Mouse (Mus musculus) forebrain, embryonic 14.5 days (tissue): Measurements from ENCODE around the gene Foxp1. TPM values are rescaled to one million over a fixed set of nuclear protein-coding genes. Genes with fewer than 3 reads are reported as not detected.

ENCODE experiments used
- ATAC-seq: fragments of 200-750 bp; cut with Nextera tagmentation; 2 replicates; pipeline ENCODE4 v1.8.0; 2017; ENCODE audit warnings: mild to moderate bottlenecking, moderate library complexity
- DNase-seq: peaks from one replicate; pipeline ENCODE4 v3.0.0-alpha.2; 2015; ENCODE audit warnings: low spot score
- H3K27ac ChIP-seq: fragments of 300-500 bp; sonication (generic); 2 replicates; pipeline ENCODE4 v1.5.1; 2014; ENCODE audit warnings: low read depth, mild to moderate bottlenecking, control low read depth, low read length, moderate library complexity
- H3K27me3 ChIP-seq: fragments of 300-500 bp; sonication (generic); replicated peaks from 2 replicates; pipeline ENCODE4 v1.6.1; 2014; ENCODE audit warnings: low read length, control low read depth, mixed read lengths; ENCODE audit not compliant: control insufficient read depth, insufficient read depth
- H3K36me3 ChIP-seq: fragments of 300-500 bp; sonication (generic); 2 replicates; pipeline ENCODE4 v1.6.1; 2014; ENCODE audit warnings: low read length, control low read depth; ENCODE audit not compliant: control insufficient read depth, insufficient read depth
- H3K4me1 ChIP-seq: fragments of 300-500 bp; sonication (generic); 2 replicates; pipeline ENCODE4 v1.6.1; 2014; ENCODE audit warnings: antibody characterized with exemption, low read length, control low read depth; ENCODE audit not compliant: control insufficient read depth, insufficient read depth
- H3K4me2 ChIP-seq: fragments of 300-500 bp; sonication (generic); 2 replicates; pipeline ENCODE4 v1.6.1; 2014; ENCODE audit warnings: mild to moderate bottlenecking, control low read depth, low read length
- H3K4me3 ChIP-seq: fragments of 300-500 bp; sonication (generic); 2 replicates; pipeline ENCODE4 v1.5.1; 2014; ENCODE audit warnings: low read depth, low read length, control low read depth
- H3K9ac ChIP-seq: fragments of 300-500 bp; sonication (generic); 2 replicates; pipeline ENCODE4 v1.6.1; 2014; ENCODE audit warnings: mild to moderate bottlenecking, low read length, control low read depth, moderate library complexity
- H3K9me3 ChIP-seq: fragments of 300-500 bp; sonication (generic); replicated peaks from 2 replicates; pipeline ENCODE4 v1.6.1; 2016; ENCODE audit warnings: low read length, control low read depth, mixed read lengths; ENCODE audit not compliant: control insufficient read depth
- WGBS: fragments of 180-500 bp; shearing (Covaris S2); extraction: QIAGEN DNeasy Blood & Tissue Kit; methylation state at CpG from one replicate; pipeline ENCODE4 v1.1.7; 2014; 5-methylcytosine and 5-hydroxymethylcytosine counted together
- polyA plus RNA-seq: library from polyadenylated mRNA; unstranded; fragments of >200 nt; fragmentation: Nextera tagmentation; extraction: Ambion mirVana; gene quantifications from 2 replicates; pipeline ENCODE4 v1.2.1, GENCODE M21; 2014

The Foxp1 gene
- polyA plus RNA-seq, 1 experiment from 2014 or later, result 63.3 TPM

DNA sequence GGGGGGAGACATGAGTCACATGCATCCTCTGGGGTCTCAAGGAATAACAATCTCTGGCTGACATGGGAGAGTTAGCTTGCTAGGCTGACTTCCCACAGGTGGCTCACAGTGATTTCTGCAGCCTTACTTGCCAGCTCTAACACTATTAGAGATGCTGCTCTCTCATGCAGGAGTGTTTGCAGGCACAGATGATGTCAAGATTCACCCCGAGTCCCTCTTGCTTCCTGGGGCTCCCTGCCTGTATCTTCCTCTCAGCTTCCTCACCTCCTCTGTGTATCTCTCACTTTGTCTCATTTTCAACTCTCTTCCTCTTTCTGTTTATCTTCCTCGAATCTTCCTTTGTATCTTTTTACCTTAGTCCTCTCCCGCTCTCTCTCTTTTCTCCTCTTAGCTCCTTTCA is 334.6 kb downstream of the Foxp1 start:
- Histone ChIP-seq H3K4me3 (no peak overlapping the region), H3K4me2 (no peak overlapping the region), H3K36me3 (no peaks in the 10 kb centered on the region), H3K27ac (no peak overlapping the region), H3K9ac (no peak overlapping the region), H3K9me3 (no peaks in the 10 kb centered on the region), H3K4me1 (peaks cover 24% of the 10 kb centered on the region), H3K27me3 (no peaks in the 10 kb centered on the region)
- 82% methylated on average over 3 of the region's 3 CpGs for WGBS
- DNase-seq, result no peak
- ATAC-seq, result no peak

DNA sequence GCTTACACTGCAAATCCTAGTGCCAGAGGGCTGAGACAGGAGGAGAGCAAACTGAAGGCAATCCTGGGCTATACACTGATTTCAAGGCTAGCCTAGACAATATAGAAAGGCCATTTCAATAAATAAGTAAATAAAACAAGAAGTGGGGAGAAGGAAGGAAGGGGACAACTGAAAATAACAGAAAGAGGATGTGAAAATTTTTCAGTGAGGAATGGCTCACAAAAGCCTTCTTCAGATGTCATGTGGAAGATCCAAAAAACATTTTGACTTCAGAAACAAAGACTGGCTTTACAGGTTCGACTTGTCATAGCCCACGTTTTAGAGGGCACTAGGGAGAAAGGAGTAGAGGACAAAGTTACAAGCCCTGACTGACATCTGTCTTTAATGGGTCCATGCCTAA is 335.1 kb downstream of the Foxp1 start:
- Histone ChIP-seq H3K4me2 (no peak overlapping the region), H3K4me1 (peaks cover 24% of the 10 kb centered on the region), H3K9ac (no peak overlapping the region), H3K27me3 (no peaks in the 10 kb centered on the region), H3K9me3 (no peaks in the 10 kb centered on the region), H3K4me3 (no peak overlapping the region), H3K27ac (no peak overlapping the region), H3K36me3 (no peaks in the 10 kb centered on the region)
- WGBS, result 68% methylated on average over 2 of the region's 2 CpGs
- DNase-seq (no peak), ATAC-seq (no peak)

DNA sequence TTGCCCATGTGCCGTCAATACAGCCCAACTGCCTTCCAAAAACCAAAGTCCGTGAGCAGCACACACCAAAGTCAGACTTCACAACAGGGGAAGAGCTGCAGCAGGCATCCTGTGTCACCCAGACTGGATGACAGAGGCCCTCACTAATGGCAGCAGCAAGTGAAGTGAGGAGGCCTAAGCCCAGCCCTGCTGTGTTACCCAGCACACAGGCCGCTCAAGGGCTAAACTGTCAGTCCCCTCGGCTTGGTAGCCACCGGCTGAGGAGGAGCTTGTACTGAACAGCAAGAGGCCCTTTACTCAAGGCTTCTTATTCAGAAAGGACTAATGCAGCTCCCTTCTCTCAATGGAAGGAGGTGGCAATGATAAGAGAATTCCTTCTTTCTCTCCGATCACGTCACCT is 336.0 kb downstream of the Foxp1 start:
- Histone ChIP-seq H3K27me3 (no peaks in the 10 kb centered on the region), H3K27ac (no peak overlapping the region), H3K9ac (no peak overlapping the region), H3K4me2 (no peak overlapping the region), H3K4me3 (no peak overlapping the region), H3K4me1 (peaks cover 18% of the 10 kb centered on the region), H3K9me3 (no peaks in the 10 kb centered on the region), H3K36me3 (no peaks in the 10 kb centered on the region)
- 26% methylated on average over 7 of the region's 7 CpGs for WGBS
- DNase-seq (peak; percentile 29), ATAC-seq (no peak)

DNA sequence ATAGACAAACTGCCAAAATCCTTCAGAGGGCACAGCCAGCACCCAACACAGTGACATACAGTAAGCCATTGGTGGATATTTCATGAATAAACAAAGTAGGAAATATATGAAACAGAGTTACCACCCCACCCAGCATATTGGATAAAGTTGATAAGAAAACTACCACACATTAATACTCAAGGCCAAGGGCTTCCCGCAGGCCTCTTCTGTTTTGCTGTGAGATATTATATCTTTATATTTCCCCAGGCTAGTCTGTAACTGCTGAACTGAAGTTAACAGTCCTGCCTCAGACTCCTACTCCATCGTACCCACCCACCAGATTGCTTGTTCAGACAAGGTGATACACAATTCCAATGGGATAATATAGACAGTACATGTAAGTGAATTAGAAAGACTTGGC is 336.7 kb downstream of the Foxp1 start:
- DNase-seq (no peak), ATAC-seq (no peak)
- Histone ChIP-seq H3K4me1 (peaks cover 12% of the 10 kb centered on the region; the same call in 1 of the 2 replicates), H3K9ac (no peak overlapping the region), H3K27me3 (no peaks in the 10 kb centered on the region), H3K4me3 (no peak overlapping the region), H3K9me3 (no peaks in the 10 kb centered on the region), H3K27ac (no peak overlapping the region), H3K36me3 (no peaks in the 10 kb centered on the region), H3K4me2 (no peak overlapping the region)
- WGBS, result 89% methylated on average over 2 of the region's 2 CpGs

DNA sequence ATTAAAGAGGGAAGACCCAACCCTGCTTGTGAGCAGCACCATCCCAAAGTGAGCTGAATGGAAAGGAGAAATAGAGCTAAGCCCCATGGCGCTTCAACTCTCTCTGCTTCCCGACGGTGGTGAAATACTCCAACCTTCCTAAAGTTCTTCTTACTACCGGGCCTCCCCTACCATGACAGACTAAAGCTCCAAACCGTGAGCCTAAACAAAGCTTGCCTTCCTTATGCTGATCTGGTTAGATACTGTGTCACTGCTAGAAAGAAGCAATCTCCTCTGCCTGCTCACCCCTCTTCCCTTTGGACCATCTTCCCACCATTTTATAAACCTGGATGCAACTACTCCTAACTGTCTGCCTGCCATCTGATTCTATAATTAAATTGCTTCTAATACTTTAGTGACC is 338.5 kb downstream of the Foxp1 start:
- no peaks in the 10 kb centered on the region for H3K27me3 ChIP-seq
- peaks cover 5% of the 10 kb centered on the region; the same call in 1 of the 2 replicates for H3K4me1 ChIP-seq
- no peak overlapping the region for H3K4me3 ChIP-seq
- DNase-seq (no peak), ATAC-seq (no peak)
- no peak overlapping the region for H3K4me2 ChIP-seq
- no peaks in the 10 kb centered on the region for H3K36me3 ChIP-seq
- H3K9ac ChIP-seq, result no peak overlapping the region
- H3K27ac ChIP-seq, result no peak overlapping the region
- H3K9me3 ChIP-seq, result no peaks in the 10 kb centered on the region
- WGBS, result 91% methylated on average over 5 of the region's 5 CpGs

DNA sequence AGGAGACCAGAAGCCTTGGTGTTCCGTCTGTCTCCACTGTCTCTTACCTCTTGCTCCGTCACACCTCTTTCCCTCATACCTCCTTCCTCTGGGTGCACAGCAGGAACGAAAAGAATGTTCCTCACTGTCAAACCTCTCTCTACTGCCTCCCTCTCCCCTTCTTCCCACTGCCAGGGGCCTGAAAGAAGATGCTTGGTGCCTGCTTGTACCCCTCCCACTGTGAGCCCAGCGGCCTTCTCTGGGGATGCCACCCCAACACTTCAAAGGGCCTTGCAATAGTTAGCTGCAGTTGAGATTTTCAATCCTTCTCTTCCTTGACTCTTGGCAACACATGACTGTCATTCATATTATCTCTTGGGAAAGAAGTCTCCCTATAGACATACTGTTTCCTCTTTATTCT is 339.7 kb downstream of the Foxp1 start:
- H3K9me3 ChIP-seq, result no peaks in the 10 kb centered on the region
- no peak for ATAC-seq
- no peaks in the 10 kb centered on the region for H3K36me3 ChIP-seq
- no peaks in the 10 kb centered on the region for H3K27me3 ChIP-seq
- H3K4me3 ChIP-seq, result no peak overlapping the region
- peaks cover 2% of the 10 kb centered on the region; the same call in 1 of the 2 replicates for H3K4me1 ChIP-seq
- 85% methylated on average over 4 of the region's 4 CpGs for WGBS
- no peak for DNase-seq
- H3K9ac ChIP-seq, result no peak overlapping the region
- no peak overlapping the region for H3K4me2 ChIP-seq
- H3K27ac ChIP-seq, result no peak overlapping the region

DNA sequence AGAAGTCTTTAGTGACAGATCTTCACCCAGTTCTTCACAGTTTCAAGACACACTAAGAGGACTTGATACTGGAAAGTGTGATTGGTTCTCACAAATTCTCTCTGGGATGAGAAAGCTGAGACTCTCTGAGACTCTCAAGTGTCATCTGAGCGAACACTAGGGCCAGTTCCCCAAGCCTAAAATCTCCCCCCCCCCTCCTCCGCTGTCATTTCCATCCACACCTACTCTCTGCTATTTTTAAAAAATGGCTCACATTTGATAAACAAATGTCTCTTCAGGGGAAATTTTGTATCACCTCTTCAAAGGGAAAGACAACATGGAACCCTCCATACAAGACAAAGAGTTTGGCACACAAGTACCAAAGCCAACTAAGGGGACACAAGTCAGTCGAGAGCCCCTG is 346.3 kb downstream of the Foxp1 start:
- H3K27ac ChIP-seq, result no peak overlapping the region
- H3K4me1 ChIP-seq, result no peaks in the 10 kb centered on the region
- no peaks in the 10 kb centered on the region for H3K9me3 ChIP-seq
- 92% methylated on average over 3 of the region's 3 CpGs for WGBS
- H3K36me3 ChIP-seq, result no peaks in the 10 kb centered on the region
- ATAC-seq, result no peak
- H3K4me2 ChIP-seq, result no peak overlapping the region
- H3K27me3 ChIP-seq, result no peaks in the 10 kb centered on the region
- DNase-seq, result no peak
- no peak overlapping the region for H3K4me3 ChIP-seq
- no peak overlapping the region for H3K9ac ChIP-seq

DNA sequence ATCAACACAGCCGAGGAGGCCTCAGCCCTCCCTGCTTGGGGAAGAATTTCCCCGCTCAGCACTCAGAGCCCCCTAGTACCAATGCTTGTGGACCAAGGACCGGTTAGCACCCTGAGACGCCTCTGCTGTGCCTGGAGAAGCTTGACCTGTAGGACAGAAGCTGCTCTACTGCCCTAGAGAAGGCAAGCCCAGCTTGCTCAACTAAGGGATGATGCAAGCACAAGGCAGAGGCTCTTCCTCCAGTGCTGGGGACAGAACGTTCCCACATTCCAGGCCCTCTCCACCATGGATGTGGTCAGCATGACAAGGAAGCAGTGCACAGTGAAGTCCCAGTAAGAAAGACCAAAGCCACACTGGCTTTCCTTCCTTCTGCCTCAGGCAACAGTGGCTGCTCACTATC is 347.1 kb downstream of the Foxp1 start:
- Histone ChIP-seq H3K4me3 (no peak overlapping the region), H3K4me1 (no peaks in the 10 kb centered on the region), H3K9me3 (no peaks in the 10 kb centered on the region), H3K9ac (no peak overlapping the region), H3K36me3 (no peaks in the 10 kb centered on the region), H3K4me2 (no peak overlapping the region), H3K27ac (no peak overlapping the region), H3K27me3 (no peaks in the 10 kb centered on the region)
- 87% methylated on average over 5 of the region's 5 CpGs for WGBS
- DNase-seq (no peak), ATAC-seq (no peak)

DNA sequence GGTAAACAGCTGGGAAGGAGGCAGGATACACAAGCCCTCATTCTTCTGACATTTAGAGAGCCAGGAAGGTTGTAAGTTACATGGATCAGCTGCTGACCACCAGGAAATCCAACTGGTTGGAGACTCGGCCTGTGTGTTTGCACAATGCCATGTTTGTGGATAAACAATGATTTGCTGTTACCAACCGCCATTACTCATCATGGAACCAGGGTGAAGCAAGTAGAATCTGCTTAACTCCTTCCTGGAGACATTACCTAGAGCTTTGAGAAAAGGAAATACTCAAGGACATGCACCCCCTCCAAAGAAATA is 348.7 kb downstream of the Foxp1 start:
- Histone ChIP-seq H3K4me1 (no peaks in the 10 kb centered on the region), H3K4me2 (no peak overlapping the region), H3K27me3 (no peaks in the 10 kb centered on the region), H3K9me3 (no peaks in the 10 kb centered on the region), H3K4me3 (no peak overlapping the region), H3K9ac (no peak overlapping the region), H3K36me3 (no peaks in the 10 kb centered on the region), H3K27ac (no peak overlapping the region)
- ATAC-seq (no peak), DNase-seq (no peak)
- 81% methylated on average over 2 of the region's 2 CpGs for WGBS
